Mouse (Mus musculus): Measurements from ENCODE around the gene Olfr1079.
"Not testable (repeated sequence)": the region's sequence is repeated elsewhere in the genome, so short reads cannot be mapped to it uniquely, and the experiment has no call there.

Gene Olfr1079

GRCm38 (mm10) chr2:86542380-86542779, at the start of gene Olfr1079:
Olfr1079 (minus strand) TSS chr2:86542480.
- DNase-seq (ENCODE audit: extremely low read depth, low read depth), result no peak

- DNase-seq (ENCODE audit: extremely low read depth, low read depth), result not testable (repeated sequence)
Measured at GRCm38 (mm10) chr2:86558135-86558534, 15.9 kb upstream of the Olfr1079 start, which contains the start of gene Olfr1080. Olfr1080 (minus strand) TSS chr2:86558235.

- no peak for DNase-seq (ENCODE audit: extremely low read depth, low read depth)
Measured at GRCm38 (mm10) chr2:86530991-86531390, 11.3 kb downstream of the Olfr1079 start.

- DNase-seq (ENCODE audit: extremely low read depth, low read depth), result no peak
Measured at GRCm38 (mm10) chr2:86508161-86508560, 34.1 kb downstream of the Olfr1079 start, which contains the start of gene Olfr1076. Olfr1076 (plus strand) TSS chr2:86508461.

GRCm38 (mm10) chr2:86487286-86487685, 55.0 kb downstream of the Olfr1079 start, which contains the start of gene Olfr228:
Olfr228 (minus strand) TSS chr2:86487386.
- no peak for DNase-seq (ENCODE audit: extremely low read depth, low read depth)

Measured in MEL-GATA-1-ER (cell line).